Mouse (Mus musculus) stomach, embryonic 15.5 days (tissue): ENCODE measurements around the gene Cd6. TPM values are rescaled to one million over a fixed set of nuclear protein-coding genes. Genes with fewer than 3 reads are reported as not detected.

ENCODE experiments used
- polyA plus RNA-seq: library from polyadenylated mRNA; unstranded; fragments of >200 nt; fragmentation: Nextera tagmentation; extraction: Ambion mirVana; gene quantifications from 2 replicates; pipeline ENCODE4 v1.2.1, GENCODE M21; 2015

Gene Cd6
- polyA plus RNA-seq, 1 experiment from 2014 or later, result 0.48 TPM

Other genes with a start within 250 kb of the Cd6 start
- gene Ddb1, start 224.7 kb downstream of the Cd6 start, polyA plus RNA-seq, result 301 and 305 TPM in 2 replicates
- 20.3 and 21.8 TPM in 2 replicates for gene Tkfc, start 224.4 kb downstream of the Cd6 start, polyA plus RNA-seq
- 2.3 and 3.2 TPM in 2 replicates for gene Vwce, start 195.8 kb downstream of the Cd6 start, polyA plus RNA-seq
- gene Pga5, start 152.0 kb downstream of the Cd6 start, polyA plus RNA-seq, result 28.0 and 59.2 TPM in 2 replicates
- 34.0 and 40.2 TPM in 2 replicates for gene Vps37c, start 141.3 kb downstream of the Cd6 start, polyA plus RNA-seq
- gene Cd5, start 91.1 kb downstream of the Cd6 start, polyA plus RNA-seq, result 0.85 and 1.9 TPM in 2 replicates
- 0.45 and 0.49 TPM in 2 replicates for gene Slc15a3, start 9.7 kb upstream of the Cd6 start, polyA plus RNA-seq
- 59.9 and 65.6 TPM in 2 replicates for gene Tmem132a, start 39.9 kb upstream of the Cd6 start, polyA plus RNA-seq
- gene Tmem109, start 51.9 kb upstream of the Cd6 start, polyA plus RNA-seq, result 112 and 118 TPM in 2 replicates
- 37.9 and 42.6 TPM in 2 replicates for gene Prpf19, start 65.2 kb upstream of the Cd6 start, polyA plus RNA-seq
- gene Zp1, start 90.6 kb upstream of the Cd6 start, polyA plus RNA-seq, result not detected in 2 replicates
- gene Ptgdr2, start 107.1 kb upstream of the Cd6 start, polyA plus RNA-seq, result 0.08 TPM in 1 of 2 replicates, not detected in the other
- gene Ccdc86, start 119.2 kb upstream of the Cd6 start, polyA plus RNA-seq, result 26.1 and 27.9 TPM in 2 replicates
- gene Ms4a10, start 144.6 kb upstream of the Cd6 start, polyA plus RNA-seq, result 6.4 and 7.0 TPM in 2 replicates
- 0.10 TPM in 1 of 2 replicates, not detected in the other for gene Ms4a15, start 163.2 kb upstream of the Cd6 start, polyA plus RNA-seq
- 5.9 and 10.6 TPM in 2 replicates for gene Ms4a18, start 188.0 kb upstream of the Cd6 start, polyA plus RNA-seq